Mouse (Mus musculus): ENCODE results near the gene Mpzl1.

- peak; percentile 11; the same call in 1 of the 2 replicates for TF ChIP-seq CTCF (IDR thresholded peaks at IDR 0.05; ENCODE audit: insufficient read depth, low read length)
- no peak for TF ChIP-seq POLR2A (IDR thresholded peaks at IDR 0.05; ENCODE audit: borderline replicate concordance, extremely low read depth, low read depth, low read length)
Observed at GRCm38 (mm10) chr1:165672355-165672754, 38.0 kb upstream of the Mpzl1 start.

Data from lung, adult 2 months (tissue).